Mouse (Mus musculus) G1E (cell line): Measurements from ENCODE around the gene Tns1.

Source experiments
- CTCF ChIP-seq: IDR thresholded peaks from 2 replicates; pipeline ENCODE4 v1.5.1; 2012; ENCODE audit warnings: low read depth, low read length, inconsistent platforms, mixed read lengths
- GATA1 ChIP-seq: IDR thresholded peaks from 2 replicates; pipeline ENCODE4 v1.6.1; 2012; ENCODE audit warnings: borderline replicate concordance, low read length, inconsistent platforms, mixed read lengths
- GATA2 ChIP-seq: IDR thresholded peaks from 2 replicates; pipeline ENCODE4 v1.6.1; 2012; ENCODE audit warnings: low read depth, low read length, inconsistent platforms, borderline replicate concordance
- POLR2AphosphoS5 ChIP-seq: IDR thresholded peaks from 2 replicates; pipeline ENCODE4 v1.6.1; 2012; ENCODE audit warnings: low read depth, low read length, inconsistent platforms; ENCODE audit not compliant: insufficient replicate concordance
- TAL1 ChIP-seq: conservative IDR thresholded peaks from 2 replicates; pipeline ENCODE4 v1.6.1; 2012; ENCODE audit warnings: low read depth, low read length, inconsistent platforms, mixed read lengths

GRCm38 (mm10) chr1:73942243-73942642 is 182.0 kb downstream of the Tns1 start:
- TF ChIP-seq CTCF (no peak), POLR2AphosphoS5 (0 out of 2 replicates have a peak, but pooled peaks have one; percentile 17), GATA1 (no peak), TAL1 (no peak), GATA2 (no peak)
